Mouse (Mus musculus) left cerebral cortex, postnatal 10 days (tissue): ENCODE measurements at regions not wholly inside any gene's neighbourhood (a gene's known extent, or its start where the extent isn't known, plus 50 kb on each side); places are given as distances from the start of the nearest gene placed in this dataset.

Source experiments
- DNase-seq, 2 experiments: peaks; one replicate each; pipeline ENCODE4 v3.0.0; 2021 to 2022; ENCODE audit warnings: low spot score in 2 of 2, mixed read lengths in 1 of 2; ENCODE audit errors: extremely low spot score in 1 of 2
- intact Hi-C: fragments of 180-260 bp; cut with DNase I; formaldehyde crosslinking; loops from one replicate; pipeline ENCODE4 v1.15.1; 2025

DNA sequence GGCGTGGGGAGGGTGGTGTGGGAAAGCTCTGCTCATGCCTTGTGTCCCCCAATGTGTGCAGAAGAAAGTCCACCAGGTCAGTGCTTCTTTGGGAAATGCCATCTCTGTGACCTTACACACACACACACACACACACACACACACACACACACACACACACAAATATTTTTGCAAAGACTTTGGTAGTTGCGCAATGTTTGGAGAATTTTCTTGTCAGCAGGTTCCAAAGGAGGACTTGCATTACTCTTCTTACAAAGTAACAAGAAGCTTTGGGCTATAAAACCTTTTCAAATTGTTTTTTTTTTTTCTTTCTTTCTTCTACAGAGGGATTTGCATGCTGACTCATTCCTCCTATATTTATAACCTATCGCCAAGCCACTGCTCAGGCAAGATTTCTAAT, 59.1 kb upstream of the Npvf start:
- intact Hi-C loops = no loop called here
- DNase-seq = no peak

DNA sequence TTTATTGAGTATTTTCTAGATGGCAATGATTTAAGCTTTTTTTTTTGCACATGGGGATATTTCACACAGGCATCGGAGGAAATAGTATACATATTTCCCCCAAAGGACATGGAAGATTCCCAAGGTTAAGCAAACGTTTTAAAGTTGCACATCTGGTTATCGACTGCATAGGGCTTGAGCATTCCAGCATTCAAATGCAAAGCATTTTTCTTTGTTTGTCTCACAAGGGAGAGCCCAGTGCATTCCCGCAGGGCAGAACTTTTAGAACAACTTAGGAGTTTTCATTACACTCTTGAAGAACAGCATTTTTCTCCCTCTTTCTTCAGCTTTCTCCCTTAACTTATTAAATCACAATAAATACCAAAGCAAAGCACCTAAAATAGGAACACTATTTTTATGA, 64.4 kb upstream of the Npvf start:
- DNase-seq = no peak
- intact Hi-C loops = no loop called here

DNA sequence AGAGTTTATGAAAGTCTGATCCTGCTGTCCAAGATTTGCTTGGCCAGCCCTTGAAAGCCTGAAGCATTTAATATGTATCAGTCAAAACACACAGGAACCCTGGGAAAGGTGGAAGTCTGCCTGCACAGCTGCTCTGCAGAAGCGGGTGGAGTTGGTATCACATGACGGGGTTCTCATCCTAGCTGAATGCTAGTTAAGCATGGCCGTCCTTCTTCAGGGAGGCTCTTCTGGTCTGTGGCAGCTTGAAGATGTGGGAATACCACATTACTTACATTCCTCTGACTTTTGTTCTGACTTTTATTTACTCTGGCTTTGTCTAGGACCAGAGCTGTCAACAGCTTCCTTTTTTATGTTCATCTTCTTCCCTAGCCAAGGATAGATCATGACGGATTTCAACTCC, 66.1 kb upstream of the Npvf start:
- intact Hi-C loops = no loop called here
- DNase-seq = no peak

DNA sequence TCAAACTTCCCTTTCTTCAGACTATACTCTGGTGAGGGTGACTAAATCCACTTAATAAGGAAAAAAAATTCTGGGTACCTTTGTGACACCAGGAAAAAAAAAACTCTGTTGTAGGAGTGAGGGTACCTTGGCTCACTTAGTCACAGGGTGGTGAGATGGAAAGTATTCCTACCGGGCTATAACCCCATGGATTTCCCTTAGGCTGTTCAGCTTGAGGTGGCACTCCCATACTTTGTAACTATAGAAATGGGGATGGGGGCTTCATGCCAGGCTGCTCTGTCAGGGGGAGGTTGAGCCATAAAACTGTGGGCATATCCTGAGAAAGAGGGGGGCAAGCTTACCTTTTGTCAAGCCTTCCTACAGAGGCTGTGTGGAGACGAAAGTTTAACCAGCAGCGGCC, 71.4 kb upstream of the Npvf start:
- intact Hi-C loops = no loop called here
- DNase-seq = no peak

DNA sequence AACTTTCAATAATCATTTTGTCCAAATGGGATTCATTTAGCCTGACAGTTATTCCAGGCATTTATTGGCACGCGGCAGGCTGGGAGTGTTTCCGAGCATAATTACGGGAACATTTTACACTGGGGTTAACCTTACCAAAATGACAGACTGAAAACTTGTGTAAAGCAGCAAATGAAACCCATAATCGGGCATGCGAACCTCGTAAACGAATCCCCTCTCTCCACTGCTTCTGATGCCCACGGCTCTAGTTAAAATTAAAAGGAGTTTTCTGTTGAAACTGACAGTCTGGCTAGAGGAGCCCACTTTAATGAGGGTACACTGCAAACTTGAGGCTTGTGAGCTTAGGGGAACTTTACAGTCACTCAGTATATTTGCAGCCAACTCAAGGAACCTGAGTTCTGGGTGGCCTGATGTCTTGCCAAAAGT, 71.9 kb upstream of the Npvf start:
- intact Hi-C loops = no loop called here
- no peak for DNase-seq

DNA sequence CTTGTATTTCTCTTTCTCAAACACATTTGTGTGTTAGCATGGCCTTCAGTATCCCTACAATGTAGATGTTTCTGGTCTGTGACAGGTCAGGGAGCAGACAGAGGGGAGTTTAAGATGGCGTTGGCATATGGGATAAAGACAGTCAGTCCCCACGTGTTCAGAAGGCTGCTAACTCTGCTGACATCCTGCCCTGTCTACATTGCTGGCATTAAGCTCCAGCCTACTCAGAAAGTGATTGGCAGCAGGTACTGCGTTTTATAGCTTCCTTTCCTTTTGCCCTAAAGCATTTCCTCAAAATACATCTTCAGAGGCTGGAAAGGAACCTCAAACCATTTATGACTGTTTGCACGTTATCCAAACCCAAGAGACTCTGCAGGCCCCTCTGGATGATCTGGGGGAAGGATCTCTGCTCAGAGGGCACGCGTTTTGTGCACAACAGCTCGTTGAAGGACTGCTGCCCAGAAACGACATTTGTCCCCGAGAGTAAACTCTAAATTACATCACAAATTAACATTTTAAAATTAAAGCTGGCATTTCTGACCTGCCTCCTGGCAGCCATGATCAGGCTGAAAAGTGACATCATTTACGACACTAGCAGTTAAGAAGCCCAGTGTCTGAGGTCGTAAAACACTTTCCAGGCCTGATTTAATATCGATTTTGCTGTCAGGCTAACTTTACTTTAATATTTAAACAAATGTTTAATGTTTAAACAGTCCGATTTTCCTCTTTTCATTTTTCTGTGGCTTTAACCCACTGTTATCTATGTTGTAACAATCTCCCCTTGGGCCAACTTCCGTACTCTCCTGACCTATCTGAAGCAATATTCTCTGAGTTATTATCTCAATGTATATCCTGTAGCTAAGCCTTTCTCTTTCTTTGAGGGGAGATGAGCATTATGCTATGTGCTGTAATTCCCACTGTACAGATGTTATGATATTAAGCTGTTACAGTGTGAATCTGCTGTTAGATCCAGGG, 76.8 kb upstream of the Npvf start:
- intact Hi-C loops = no loop called here
- no peak for DNase-seq

DNA sequence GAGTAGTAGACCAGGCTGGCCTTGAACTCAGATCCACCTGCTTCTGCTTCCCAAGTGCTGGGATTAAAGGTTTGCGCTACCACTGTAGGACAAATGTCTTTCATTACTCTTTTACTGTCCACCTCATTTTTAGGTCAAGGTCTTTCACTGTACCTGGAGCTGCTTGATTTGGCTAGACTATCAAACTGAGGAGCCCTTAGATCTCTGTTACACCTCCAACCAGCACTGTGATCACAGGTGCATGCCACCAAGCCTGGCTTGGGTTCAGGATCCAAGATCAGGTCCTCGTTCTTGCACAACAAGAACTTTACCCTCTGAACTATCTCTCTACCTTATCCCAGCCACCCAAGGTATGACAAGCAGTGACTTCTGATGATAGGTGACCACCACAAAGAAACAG, 80.5 kb upstream of the Npvf start:
- no peak for DNase-seq
- intact Hi-C loops = no loop called here

DNA sequence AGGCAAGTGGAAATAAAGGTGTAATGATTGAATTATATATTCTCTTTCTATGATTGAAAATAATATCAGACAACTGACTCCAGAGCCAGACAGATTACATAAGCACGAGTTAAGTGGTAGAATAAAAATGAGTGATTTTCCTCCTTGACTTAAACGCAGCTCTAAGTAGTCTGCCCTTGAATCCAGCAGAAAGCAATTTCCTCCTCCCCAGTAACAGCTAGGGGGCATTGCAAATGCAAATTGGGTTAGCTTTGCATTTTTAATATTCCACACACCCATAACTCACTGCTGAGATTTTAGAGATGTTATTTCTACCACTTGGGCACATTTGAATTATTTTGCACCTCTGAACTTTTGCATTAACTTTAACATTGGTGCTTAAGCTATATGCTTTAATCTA, 81.6 kb upstream of the Npvf start:
- intact Hi-C loops = no loop called here
- DNase-seq = no peak

DNA sequence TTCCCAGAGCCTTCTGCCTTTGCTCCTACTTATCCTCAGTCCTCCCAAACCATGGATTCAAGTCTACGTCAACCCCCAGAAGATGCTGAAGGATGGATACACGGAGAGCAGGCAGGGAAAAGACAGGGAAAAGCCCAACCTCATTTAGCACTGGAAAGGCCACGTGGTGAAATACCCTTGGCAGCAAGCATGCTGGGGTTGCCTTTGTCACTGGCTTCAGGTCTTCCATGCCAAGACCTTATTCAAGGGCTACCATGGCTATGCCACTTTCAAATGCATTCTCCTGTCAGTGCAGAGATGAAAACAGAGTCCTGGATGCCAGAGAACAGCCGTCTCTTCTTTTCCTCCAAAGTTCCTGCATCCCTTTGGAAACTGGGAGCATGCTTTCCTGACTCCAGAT, 87.8 kb upstream of the Npvf start:
- intact Hi-C loops = no loop called here
- no peak for DNase-seq

DNA sequence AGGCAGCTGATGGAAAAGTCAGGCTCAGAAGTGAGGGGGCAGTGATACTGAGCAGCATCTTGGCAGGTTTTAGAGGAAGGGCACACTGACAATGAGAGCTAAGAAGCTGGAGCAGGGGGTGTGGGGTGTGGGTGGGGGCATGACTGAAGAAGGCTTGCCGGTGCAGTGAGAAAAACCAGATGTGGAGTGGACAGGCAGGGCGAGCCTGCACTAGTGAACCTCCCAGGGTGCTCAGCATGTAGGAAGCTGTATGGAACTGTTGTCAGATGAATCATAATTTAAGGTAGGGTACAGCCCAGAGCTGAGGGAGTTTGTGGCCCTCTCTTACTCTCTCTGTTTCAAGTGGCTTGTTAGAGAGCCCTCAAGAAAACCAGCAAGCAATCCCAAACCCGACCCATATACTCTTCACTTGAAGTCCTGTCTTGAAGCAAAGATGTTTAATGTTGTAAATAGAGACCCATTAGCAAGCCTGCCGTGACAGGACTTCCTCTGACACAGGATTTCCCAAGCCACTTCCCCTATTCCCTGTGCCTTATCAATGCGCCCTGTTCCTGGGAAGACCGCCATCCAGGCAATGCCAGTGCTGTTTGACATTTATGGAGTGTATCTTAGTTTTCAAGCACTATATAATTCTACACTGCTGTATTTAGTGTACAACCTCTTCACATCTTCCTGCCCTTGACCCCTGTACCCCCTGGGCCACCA, 90.4 kb upstream of the Npvf start:
- intact Hi-C loops = no loop called here
- DNase-seq = no peak

DNA sequence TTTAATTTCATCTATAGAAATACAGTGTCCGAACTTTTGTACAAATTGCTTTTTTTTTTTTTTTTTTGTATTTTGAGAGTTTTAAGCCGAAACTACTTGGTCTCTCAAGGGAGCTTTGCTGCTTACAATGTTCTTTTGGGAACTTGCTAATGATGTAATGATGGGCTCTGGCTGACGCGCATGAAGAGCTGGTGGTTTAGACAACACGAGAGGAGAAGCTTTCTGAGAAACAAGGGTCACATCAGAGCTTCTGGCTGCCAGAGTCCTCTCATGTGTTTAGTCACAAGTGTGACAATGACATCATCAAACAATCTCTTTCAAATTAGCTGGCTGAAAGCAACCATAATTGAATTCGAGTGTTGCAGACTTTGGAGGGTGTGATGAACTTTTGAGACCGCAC, 98.9 kb upstream of the Npvf start:
- intact Hi-C loops = no loop called here
- DNase-seq = no peak

DNA sequence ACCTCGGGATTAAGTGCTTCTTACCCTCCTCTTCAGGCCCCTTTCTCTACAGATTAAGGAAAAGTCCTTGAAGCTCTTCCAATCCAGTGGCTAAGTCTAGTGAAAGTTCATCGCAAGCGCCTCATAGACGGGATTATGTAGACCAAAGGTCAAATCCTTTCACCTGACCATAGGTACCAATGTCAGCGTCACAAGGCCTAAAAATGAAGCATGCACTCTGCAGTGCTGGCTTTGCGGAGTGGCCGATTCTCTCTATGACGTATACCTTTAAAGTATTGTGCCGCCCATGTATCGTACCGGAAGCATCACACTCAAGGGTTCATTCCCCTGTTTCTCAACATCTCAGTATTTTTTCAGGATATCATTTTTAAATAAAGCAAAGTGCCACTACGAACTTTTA, 100.5 kb upstream of the Npvf start:
- intact Hi-C loops = no loop called here
- no peak for DNase-seq

DNA sequence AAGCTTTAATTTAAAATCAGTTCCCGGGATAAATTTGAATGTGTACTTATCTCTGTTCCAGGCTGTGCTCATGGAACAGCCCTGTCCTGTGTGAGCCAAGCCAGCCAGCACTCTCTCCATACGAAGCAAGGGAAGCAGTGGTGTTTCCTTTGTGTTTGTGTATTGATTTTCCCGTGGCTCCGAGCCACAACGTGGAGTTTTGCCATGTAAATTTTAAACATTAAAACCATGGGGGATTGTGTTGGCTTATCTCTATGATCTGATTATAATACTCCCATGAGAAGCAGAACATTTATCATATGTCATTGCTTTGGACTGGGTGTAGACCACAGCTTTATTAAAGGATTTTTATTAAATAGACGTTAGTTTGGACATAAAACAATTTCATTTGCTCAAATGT, 106.1 kb upstream of the Npvf start:
- DNase-seq = no peak
- intact Hi-C loops = no loop called here

DNA sequence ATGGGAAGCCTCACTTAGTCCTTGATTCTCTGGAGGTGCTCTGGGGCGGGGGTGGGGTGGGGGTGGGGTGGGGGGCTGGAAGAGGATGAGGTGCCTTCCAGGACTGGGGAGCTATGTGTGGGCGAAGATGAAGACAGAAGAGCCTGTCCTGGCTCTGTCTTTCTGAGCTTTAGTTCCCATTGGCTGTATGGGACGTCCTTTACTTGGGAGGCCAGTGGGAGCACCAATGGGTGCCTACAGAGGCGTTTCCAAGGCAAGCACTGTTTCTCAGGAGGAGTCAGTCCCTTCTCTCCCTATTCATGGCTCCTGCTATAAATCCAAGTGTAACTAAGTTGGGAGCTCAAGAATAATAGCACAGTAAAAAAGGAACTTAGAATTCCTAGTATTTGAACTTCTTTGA, 108.9 kb upstream of the Npvf start:
- DNase-seq = peak; percentile 61 to 63

DNA sequence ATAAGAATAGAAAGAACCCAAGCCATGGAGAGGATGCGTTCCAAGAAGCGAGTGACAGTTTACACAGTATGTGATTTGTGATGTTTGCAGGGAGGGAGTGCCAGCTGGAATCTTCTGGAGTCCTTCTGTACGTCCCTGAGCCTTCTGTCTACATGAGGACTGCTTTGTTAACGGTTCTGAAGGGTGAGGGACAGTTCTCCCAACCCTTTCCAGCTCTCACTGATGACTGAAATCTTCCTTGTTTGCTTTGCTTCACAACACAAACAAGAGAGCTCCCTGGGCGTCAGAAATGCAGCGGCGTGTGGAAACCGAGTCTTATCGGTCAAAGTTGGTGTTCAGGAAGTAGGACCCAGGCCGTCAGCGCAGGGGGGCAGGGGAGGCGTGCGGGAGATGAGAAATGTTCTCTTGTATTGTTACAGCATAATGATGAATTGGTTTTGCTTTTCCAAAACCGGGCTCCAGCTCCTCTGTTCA, 112.2 kb upstream of the Npvf start:
- DNase-seq = no peak
- intact Hi-C loops = no loop called here

More for the DNA sequence above, 108.9 kb upstream of the Npvf start:
- intact Hi-C loops = no loop called here

DNA sequence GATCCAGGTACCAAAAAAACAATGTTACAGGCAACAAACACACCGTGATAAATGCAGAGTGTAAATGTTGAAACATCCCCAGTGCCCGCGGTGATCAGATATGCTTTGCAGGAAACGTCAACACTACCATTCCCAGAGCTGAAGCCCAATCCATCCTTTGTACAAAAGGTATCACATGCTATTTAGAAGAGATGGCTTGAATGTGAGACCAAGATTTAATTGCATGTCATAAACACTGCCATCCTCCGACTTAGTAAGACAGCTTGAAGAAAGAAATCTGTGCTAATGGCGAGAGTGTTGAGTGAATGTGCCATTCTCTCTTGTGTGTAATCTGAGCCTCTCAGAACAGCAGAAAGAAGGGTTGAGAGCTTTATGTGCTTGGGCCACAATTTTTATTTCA, 112.9 kb upstream of the Npvf start:
- intact Hi-C loops = no loop called here
- DNase-seq = no peak

DNA sequence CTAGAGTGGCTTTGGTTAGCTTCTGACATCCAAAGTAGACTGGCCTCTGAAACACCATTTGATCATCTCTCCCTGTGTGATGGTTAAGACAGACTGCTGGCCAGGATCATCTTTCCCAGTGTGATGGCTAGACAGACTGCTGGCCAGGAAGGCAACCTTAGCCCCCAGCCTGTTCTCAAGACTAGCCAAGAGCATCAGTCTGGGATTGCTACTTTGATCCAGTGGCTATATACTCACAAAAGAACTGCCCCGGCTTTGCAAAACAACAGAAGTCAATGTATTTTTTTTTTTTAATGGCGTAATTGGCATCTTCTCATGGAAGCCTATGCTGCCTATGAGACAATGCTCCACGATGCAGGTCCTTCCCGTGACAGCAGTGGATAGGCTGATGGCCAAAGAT, 113.6 kb upstream of the Npvf start:
- DNase-seq = no peak
- intact Hi-C loops = no loop called here

DNA sequence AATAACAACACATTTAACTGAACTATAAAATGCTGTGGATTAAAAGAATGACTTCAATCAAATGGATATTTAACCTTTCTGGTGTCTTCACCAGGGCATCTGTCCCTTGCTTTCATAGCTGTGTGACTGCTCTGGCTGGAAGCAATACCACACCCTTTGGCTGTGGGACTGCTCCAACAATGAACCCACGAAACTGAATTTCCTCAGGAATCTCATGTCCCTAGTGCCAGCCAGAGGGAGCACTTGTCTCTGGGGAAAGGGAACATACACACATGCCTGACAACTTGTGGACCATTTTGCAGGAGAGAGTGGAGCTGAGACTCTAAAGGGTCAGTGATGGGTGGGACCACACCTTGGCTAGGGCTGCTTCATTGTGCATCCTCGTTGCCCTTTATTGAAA, 114.9 kb upstream of the Npvf start:
- no peak for DNase-seq
- intact Hi-C loops = no loop called here

DNA sequence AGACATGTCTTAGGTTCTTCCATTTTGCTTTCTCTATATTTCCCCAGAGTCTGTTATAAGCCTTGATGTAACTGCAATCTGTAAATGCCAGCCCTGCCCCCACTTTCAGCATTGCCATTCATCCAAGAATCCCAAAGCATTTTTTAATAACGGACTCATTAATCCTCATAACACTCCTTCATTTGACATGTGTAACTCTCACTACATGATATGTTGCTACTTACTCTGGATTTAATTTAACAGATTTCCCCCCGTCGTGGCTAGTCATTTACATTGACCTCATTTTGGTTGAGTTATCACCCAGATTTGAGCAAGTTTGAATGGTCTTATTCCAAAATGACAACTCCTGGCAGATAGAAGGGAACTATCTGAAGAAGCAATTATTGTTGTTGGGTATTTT, 116.2 kb upstream of the Npvf start:
- DNase-seq = no peak
- intact Hi-C loops = no loop called here

DNA sequence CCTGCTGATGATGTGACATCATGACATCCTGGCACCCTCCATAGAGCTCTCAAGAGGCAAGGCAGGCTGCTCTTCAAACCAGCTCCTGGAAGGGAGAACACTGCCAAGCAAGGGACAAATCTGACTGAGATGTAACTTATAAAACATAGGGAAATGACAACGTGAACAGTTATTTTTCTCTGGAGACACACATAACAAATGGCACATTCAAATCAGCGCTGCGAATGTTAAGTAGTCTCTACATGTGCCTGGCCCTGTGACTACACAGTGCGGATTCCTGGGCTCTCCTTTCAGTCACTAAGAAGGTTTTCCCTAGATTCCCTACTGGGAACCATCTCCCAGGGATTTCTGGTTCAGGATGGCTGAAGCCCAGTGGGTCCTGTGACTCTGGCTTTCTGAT, 121.4 kb upstream of the Npvf start:
- no peak for DNase-seq
- intact Hi-C loops = no loop called here
